Mouse (Mus musculus): ENCODE measurements around the gene Gm21969.

- TF ChIP-seq CTCF (IDR thresholded peaks at IDR 0.05; ENCODE audit: extremely low read depth, insufficient read length, insufficient replicate concordance, low read depth, low read length), result no peak
- TF ChIP-seq POLR2A (IDR thresholded peaks at IDR 0.05; ENCODE audit: low read depth, low read length), result no peak
Observed at GRCm38 (mm10) chr4:139568361-139568760, 34.6 kb upstream of the Gm21969 start.

All from small intestine, adult 2 months (tissue).